Mouse (Mus musculus) Patski (cell line): ENCODE measurements around the gene Ralgds. TPM values are rescaled to one million over a fixed set of nuclear protein-coding genes. Genes with fewer than 3 reads are reported as not detected.

ENCODE experiments used
- ATAC-seq: fragments of 100-300 bp; one replicate; pipeline ENCODE4 v1.8.0; 2021
- CTCF ChIA-PET: fragments of 350-600 bp; sonication (Branson Sonifier 250); formaldehyde crosslinking; loops from one replicate; lab custom pipeline; 2022; ENCODE audit warnings: inconsistent platforms; lab: Charles Lee
- POLR2A ChIA-PET: fragments of 350-600 bp; sonication (Branson Sonifier 250); formaldehyde crosslinking; loops from one replicate; lab custom pipeline; 2022; ENCODE audit warnings: antibody characterized with exemption, inconsistent platforms; lab: Charles Lee
- DNase-seq: peaks from one replicate; pipeline ENCODE4 v3.0.0-alpha.2; 2011; ENCODE audit warnings: low read depth, low spot score
- H3K27me3 ChIP-seq: fragments of 371-371 bp; one replicate; pipeline ENCODE4 v1.5.1; 2021
- CTCF ChIP-seq: fragments of 100-300 bp; IDR thresholded peaks from one replicate; pipeline ENCODE4 v1.5.1; 2021
- in situ Hi-C: fragments of 300-500 bp; cut with MboI; formaldehyde crosslinking; loops from 3 replicates; pipeline ENCODE4 v1.11.1; 2018; ENCODE audit warnings: low pct_unique_long_range_greater_than_20kb, mixed read lengths
- polyA plus RNA-seq: library from polyadenylated mRNA; unstranded; gene quantifications from one replicate; pipeline ENCODE4 v1.2.3, GENCODE M21; 2021

The Ralgds gene
- polyA plus RNA-seq, 1 experiment from 2014 or later: 45.5 TPM

DNA sequence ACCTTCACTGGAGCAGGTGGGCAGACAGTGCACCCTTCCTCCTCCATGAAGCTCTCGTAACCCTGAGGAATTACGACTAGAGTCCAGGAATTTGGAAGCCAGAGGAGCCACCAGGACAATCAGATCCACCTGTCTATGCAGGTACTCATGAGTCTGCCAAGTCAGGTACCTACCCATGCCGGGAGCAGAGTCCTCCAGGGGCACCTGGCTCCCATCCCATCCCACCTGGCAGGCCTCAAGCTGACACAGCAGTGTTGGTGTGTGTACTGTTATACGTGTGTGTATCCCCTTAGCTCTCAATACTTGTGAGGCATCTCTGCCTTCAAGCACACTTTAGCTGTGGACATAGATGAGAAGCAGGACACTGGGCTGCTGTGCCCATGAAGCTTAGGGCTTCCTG, 9.2 kb downstream of the Ralgds start:
- CTCF ChIA-PET: interaction anchor here (1.5 to 1.7 kb wide), 2 partner anchors 26 to 63 kb away, joined by 3 to 5 read pairs; no protein-coding TSS in a partner anchor
- POLR2A ChIA-PET: interaction anchor here (0.7 to 1.4 kb wide), 3 partner anchors 11 to 30 kb away, joined by 3 read pairs; no protein-coding TSS in a partner anchor
- no peaks in the 10 kb centered on the region for H3K27me3 ChIP-seq
- ATAC-seq (no peak), DNase-seq (no peak)
- TF ChIP-seq CTCF: no peak
- in situ Hi-C loops: no loop called here

DNA sequence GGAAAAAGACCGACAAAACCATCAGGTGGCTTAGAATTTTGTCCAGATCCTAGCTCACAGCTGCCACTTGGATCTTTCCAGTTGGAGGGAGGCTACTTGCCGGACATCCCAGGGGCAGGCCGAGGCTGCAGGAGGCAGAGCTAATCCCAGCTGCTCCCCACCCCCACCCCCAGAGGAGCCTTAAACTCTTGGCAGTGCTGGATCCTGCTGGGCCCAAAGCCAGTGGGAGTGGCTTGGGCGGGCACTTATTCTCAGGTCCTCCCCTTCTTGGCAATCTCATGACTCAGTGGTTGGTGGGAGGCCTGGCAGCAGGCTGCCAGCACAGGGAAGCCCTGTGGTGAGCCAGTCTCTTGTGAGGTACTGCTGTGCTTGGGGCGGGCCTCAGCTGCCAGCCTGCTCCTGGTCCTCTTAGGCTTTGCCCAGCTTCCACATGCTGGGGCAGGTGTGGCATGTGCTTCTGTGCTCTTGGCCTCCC, 10.8 kb downstream of the Ralgds start:
- in situ Hi-C loops: no loop called here
- ChIA-PET POLR2A (interaction anchor here (1.1 to 2.1 kb wide), 3 partner anchors 10 to 21 kb away, joined by 3 to 5 read pairs (median 4); no protein-coding TSS in a partner anchor), CTCF (interaction anchor here (1.0 to 1.7 kb wide), 4 partner anchors 15 to 99 kb away, joined by 3 to 5 read pairs (median 4); no protein-coding TSS in a partner anchor)
- H3K27me3 ChIP-seq: no peaks in the 10 kb centered on the region
- DNase-seq (peak; percentile 96), ATAC-seq (peak; percentile 74)
- no peak for TF ChIP-seq CTCF

GRCm38 (mm10) chr2:28524406-28524805, 11.5 kb downstream of the Ralgds start:
- H3K27me3 ChIP-seq: no peaks in the 10 kb centered on the region
- no peak for TF ChIP-seq CTCF
- in situ Hi-C loops: no loop called here
- ChIA-PET CTCF (interaction anchor here (1.2 to 1.7 kb wide), 3 partner anchors 14 to 98 kb away, joined by 3 to 5 read pairs (median 5); no protein-coding TSS in a partner anchor), POLR2A (interaction anchor here (0.9 to 2.1 kb wide), 5 partner anchors 9 to 20 kb away, joined by 3 to 5 read pairs (median 3); partner anchors contain the start of gene Ralgds)
- DNase-seq (no peak), ATAC-seq (no peak)

DNA sequence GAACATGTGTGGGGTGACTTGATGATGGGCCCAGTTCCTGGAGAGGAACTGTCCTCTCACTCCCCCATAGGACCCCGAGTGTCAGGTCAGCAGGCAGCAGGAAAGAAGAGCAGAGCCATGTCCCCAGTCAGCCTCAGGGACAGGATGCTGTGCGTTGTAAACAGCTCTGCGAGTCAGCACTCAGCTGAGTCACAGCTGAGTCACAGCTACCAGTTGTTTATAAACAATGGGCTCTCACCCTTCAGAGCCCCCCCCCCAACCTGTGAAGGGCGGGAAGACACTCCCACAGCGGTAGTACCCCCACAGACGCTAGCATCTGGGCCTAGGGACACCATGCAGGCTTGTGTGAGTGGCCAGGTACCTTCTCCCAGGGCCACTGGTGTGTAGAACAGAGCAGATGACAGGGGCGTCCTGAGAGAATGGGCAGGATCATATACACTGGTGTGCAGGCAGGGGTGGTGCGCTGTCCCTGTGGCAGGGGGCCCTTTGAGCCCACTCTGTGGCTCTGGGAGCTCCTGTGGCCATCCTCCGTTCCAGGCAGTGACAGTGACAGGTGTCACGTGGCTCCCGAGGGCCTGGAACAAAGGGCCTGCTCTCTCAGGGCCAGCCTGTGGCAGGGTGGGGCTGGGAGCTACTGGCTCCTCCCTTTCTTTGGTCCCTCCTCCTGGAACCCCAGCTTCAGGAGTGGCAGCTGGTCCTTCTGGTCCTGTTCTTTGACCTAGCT, 12.5 kb downstream of the Ralgds start:
- peak; percentile 72 for ATAC-seq
- H3K27me3 ChIP-seq: no peaks in the 10 kb centered on the region
- no peak for DNase-seq
- POLR2A ChIA-PET: interaction anchor here (0.9 to 2.1 kb wide), 3 partner anchors 9 to 19 kb away, joined by 3 to 4 read pairs (median 3); partner anchors contain the start of gene Ralgds
- CTCF ChIA-PET: interaction anchor here (0.9 to 3.0 kb wide), 3 partner anchors 8 to 22 kb away, joined by 3 to 12 read pairs (median 12); no protein-coding TSS in a partner anchor
- in situ Hi-C loops: no loop called here
- no peak for TF ChIP-seq CTCF

GRCm38 (mm10) chr2:28525943-28526876, 13.3 kb downstream of the Ralgds start:
- POLR2A ChIA-PET: no interaction called here
- H3K27me3 ChIP-seq: no peaks in the 10 kb centered on the region
- DNase-seq (no peak), ATAC-seq (no peak)
- in situ Hi-C loops: no loop called here
- CTCF ChIA-PET: interaction anchor here (0.9 to 3.0 kb wide), 3 partner anchors 9 to 21 kb away, joined by 3 to 12 read pairs (median 12); no protein-coding TSS in a partner anchor
- no peak for TF ChIP-seq CTCF

DNA sequence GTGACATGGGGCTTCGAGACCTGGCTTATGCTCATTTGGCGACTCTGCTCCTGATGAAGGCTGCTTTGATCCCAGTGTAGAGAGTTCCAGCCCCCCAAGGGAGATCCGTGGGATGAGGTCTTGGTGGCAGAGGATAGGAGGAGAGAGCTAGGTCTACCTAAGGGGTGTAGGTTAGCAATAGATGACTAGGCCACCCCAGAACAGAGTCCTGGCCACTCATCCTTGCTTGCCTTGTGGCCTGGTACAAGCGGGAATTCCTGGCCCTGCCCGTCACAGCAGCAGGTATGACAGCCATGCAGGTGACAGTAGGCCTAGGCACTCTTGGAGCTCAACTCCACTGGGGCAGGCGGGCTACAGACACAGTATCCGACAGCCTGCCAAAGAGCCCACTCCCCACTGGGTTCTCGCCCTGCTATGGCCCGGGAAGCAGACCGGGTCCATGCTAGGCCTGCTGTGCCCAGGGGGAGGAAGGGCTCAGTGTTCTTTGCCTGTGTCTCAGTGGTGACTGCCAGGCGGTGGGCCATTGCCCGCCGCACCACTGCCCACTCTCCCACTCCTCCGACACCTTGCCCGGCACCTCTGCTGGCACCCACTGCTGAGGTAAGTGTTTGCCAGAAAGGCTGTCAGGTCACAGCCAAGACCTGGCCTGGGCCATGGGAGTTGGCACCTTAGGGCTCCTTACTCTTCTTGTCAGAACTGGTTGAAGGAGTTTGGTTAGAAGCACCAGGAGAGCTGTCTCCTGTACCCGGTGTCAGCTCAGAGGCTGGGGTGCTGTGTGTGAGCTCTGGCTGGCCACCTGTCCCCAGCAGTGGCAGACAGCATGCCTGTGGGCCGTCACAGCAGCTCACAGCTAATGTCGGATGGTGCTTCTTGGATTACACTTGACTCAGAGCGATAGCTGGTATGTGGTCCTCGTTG, 14.8 kb downstream of the Ralgds start:
- DNase-seq (no peak), ATAC-seq (no peak)
- TF ChIP-seq CTCF: no peak
- POLR2A ChIA-PET: no interaction called here
- no peaks in the 10 kb centered on the region for H3K27me3 ChIP-seq
- CTCF ChIA-PET: interaction anchor here (0.6 to 3.6 kb wide), 3 partner anchors 11 to 1081 kb away, joined by 3 to 18 read pairs (median 12); no protein-coding TSS in a partner anchor
- in situ Hi-C loops: no loop called here

- no peak for TF ChIP-seq CTCF
- ATAC-seq (no peak), DNase-seq (no peak)
- ChIA-PET CTCF (interaction anchor here (1.4 to 3.6 kb wide), 2 partner anchors 12 to 19 kb away, joined by 4 to 18 read pairs; no protein-coding TSS in a partner anchor), POLR2A (no interaction called here)
- in situ Hi-C loops: no loop called here
- H3K27me3 ChIP-seq: no peaks in the 10 kb centered on the region
Measured at GRCm38 (mm10) chr2:28528354-28528730, 15.4 kb downstream of the Ralgds start.

GRCm38 (mm10) chr2:28529856-28530255, 16.9 kb downstream of the Ralgds start:
- no peak for TF ChIP-seq CTCF
- POLR2A ChIA-PET: interaction anchor here (1.1 kb wide), 1 partner anchor 13 kb away, joined by 3 read pairs; no protein-coding TSS in a partner anchor
- CTCF ChIA-PET: interaction anchor here (1.4 to 3.6 kb wide), 2 partner anchors 13 to 18 kb away, joined by 4 to 18 read pairs; no protein-coding TSS in a partner anchor
- ATAC-seq (no peak), DNase-seq (no peak)
- in situ Hi-C loops: no loop called here
- H3K27me3 ChIP-seq: no peaks in the 10 kb centered on the region

- H3K27me3 ChIP-seq: no peaks in the 10 kb centered on the region
- POLR2A ChIA-PET: no interaction called here
- CTCF ChIA-PET: interaction anchor here (3.6 kb wide), 1 partner anchor 14 kb away, joined by 18 read pairs; no protein-coding TSS in a partner anchor
- no peak for ATAC-seq
- DNase-seq: no peak
- in situ Hi-C loops: no loop called here
- no peak for TF ChIP-seq CTCF
Measured at GRCm38 (mm10) chr2:28530311-28530710, 17.4 kb downstream of the Ralgds start.
